Mouse (Mus musculus): ENCODE measurements around the gene Tmem17. TPM values are rescaled to one million over a fixed set of nuclear protein-coding genes. Genes with fewer than 3 reads are reported as not detected.

Tmem17 gene
- total and polyA plus RNA-seq, 3 experiments: 1.7 to 3.5 (median 2.0) TPM

Other genes with a start within 250 kb of the Tmem17 start
- 10 to 100 TPM; 20.0 to 22.6 TPM for gene Ehbp1, start 169.8 kb upstream of the Tmem17 start, total RNA-seq (2021)
- 0.41 and 0.84 TPM in 2 replicates for gene Ehbp1, start 169.8 kb upstream of the Tmem17 start, polyA plus RNA-seq (2012; rRNA removed)